Mouse (Mus musculus) MEL (cell line): ENCODE measurements around the gene Pla2g7.

ENCODE experiments used
- CTCF ChIP-seq, 3 experiments: IDR thresholded peaks in 2 of 3; conservative IDR thresholded peaks in 1 of 3; 2 replicates each; pipeline ENCODE4 v1.5.1; 2011 to 2012; ENCODE audit warnings: low read length in 3 of 3, low read depth in 2 of 3, mild to moderate bottlenecking in 2 of 3, improper control_type of control experiment in 1 of 3, inconsistent platforms in 1 of 3, mixed read lengths in 1 of 3, moderate library complexity in 1 of 3; ENCODE audit not compliant: control insufficient read depth in 1 of 3, insufficient read depth in 1 of 3, poor library complexity in 1 of 3, severe bottlenecking in 1 of 3
- EP300 ChIP-seq, 2 experiments: IDR thresholded peaks; 2 replicates each; pipeline ENCODE4 v1.6.1; 2011; ENCODE audit warnings: improper control_type of control experiment in 2 of 2, low read length in 2 of 2, low read depth in 1 of 2, mild to moderate bottlenecking in 1 of 2
- GABPA ChIP-seq: IDR thresholded peaks from 2 replicates; pipeline ENCODE4 v1.6.1; 2012; ENCODE audit warnings: low read depth, mild to moderate bottlenecking, inconsistent platforms, low read length, improper control_type of control experiment, moderate library complexity
- GATA1 ChIP-seq: IDR thresholded peaks from 2 replicates; pipeline ENCODE4 v1.6.1; 2011; ENCODE audit warnings: low read depth, low read length, improper control_type of control experiment
- MAFK ChIP-seq: IDR thresholded peaks from 2 replicates; pipeline ENCODE4 v1.6.1; 2011; ENCODE audit warnings: low read depth, mild to moderate bottlenecking, low read length, improper control_type of control experiment, borderline replicate concordance
- MAX ChIP-seq: IDR thresholded peaks from 2 replicates; pipeline ENCODE4 v1.6.1; 2011; ENCODE audit warnings: low read length, improper control_type of control experiment
- POLR2A ChIP-seq, 2 experiments: IDR thresholded peaks; 2 replicates each; pipeline ENCODE4 v1.6.1; 2011 to 2012; ENCODE audit warnings: low read length in 2 of 2, mild to moderate bottlenecking in 2 of 2, control low read depth in 1 of 2, improper control_type of control experiment in 1 of 2, low read depth in 1 of 2, moderate library complexity in 1 of 2; ENCODE audit not compliant: control insufficient read depth in 1 of 2, insufficient read depth in 1 of 2, poor library complexity in 1 of 2
- POLR2AphosphoS5 ChIP-seq: IDR thresholded peaks from 2 replicates; pipeline ENCODE4 v1.6.1; 2012; ENCODE audit warnings: low read depth, borderline replicate concordance, mild to moderate bottlenecking, inconsistent platforms, low read length, moderate library complexity, mixed read lengths
- SIN3A ChIP-seq: IDR thresholded peaks from 2 replicates; pipeline ENCODE4 v1.6.1; 2012; ENCODE audit warnings: low read length, improper control_type of control experiment, inconsistent platforms
- UBTF ChIP-seq: IDR thresholded peaks from 2 replicates; pipeline ENCODE4 v1.6.1; 2012; ENCODE audit warnings: low read depth, mild to moderate bottlenecking, inconsistent platforms, low read length, improper control_type of control experiment, moderate library complexity, borderline replicate concordance; ENCODE audit not compliant: insufficient read depth
- USF2 ChIP-seq, 2 experiments: IDR thresholded peaks; 2 replicates each; pipeline ENCODE4 v1.6.1; 2011 to 2012; ENCODE audit warnings: improper control_type of control experiment in 2 of 2, low read length in 2 of 2, borderline replicate concordance in 1 of 2, inconsistent platforms in 1 of 2, low read depth in 1 of 2, mild to moderate bottlenecking in 1 of 2; ENCODE audit not compliant: insufficient read depth in 1 of 2
- ZC3H11A ChIP-seq: IDR thresholded peaks from 2 replicates; pipeline ENCODE4 v1.6.1; 2012; ENCODE audit warnings: low read depth, mild to moderate bottlenecking, inconsistent platforms, low read length, improper control_type of control experiment
- ZKSCAN1 ChIP-seq: IDR thresholded peaks from 2 replicates; pipeline ENCODE4 v1.6.1; 2012; ENCODE audit warnings: low read depth, mild to moderate bottlenecking, inconsistent platforms, low read length, improper control_type of control experiment, moderate library complexity
- ZMIZ1 ChIP-seq: IDR thresholded peaks from 2 replicates; pipeline ENCODE4 v1.6.1; 2012; ENCODE audit warnings: low read depth, mild to moderate bottlenecking, inconsistent platforms, low read length, improper control_type of control experiment, moderate library complexity

- TF ChIP-seq GATA1, result no peak
- TF ChIP-seq POLR2AphosphoS5, result no peak
- no peak for TF ChIP-seq USF2 (IDR thresholded peaks at IDR 0.05; ENCODE audit: borderline replicate concordance in 1 of 2, insufficient read depth in 1 of 2, low read depth in 1 of 2, low read length in 2 of 2)
- no peak for TF ChIP-seq CTCF (IDR thresholded peaks at IDR 0.05 in 2 of 3, conservative IDR thresholded peaks at IDR 0.05 in 1 of 3; ENCODE audit: control insufficient read depth in 1 of 3, insufficient read depth in 1 of 3, low read depth in 2 of 3, low read length in 3 of 3, poor library complexity in 1 of 3, severe bottlenecking in 1 of 3)
- TF ChIP-seq EP300 (IDR thresholded peaks at IDR 0.05; ENCODE audit: low read depth in 1 of 2, low read length in 2 of 2), result no peak
- TF ChIP-seq MAX, result no peak
- no peak for TF ChIP-seq UBTF
- TF ChIP-seq ZMIZ1, result no peak
- TF ChIP-seq ZC3H11A, result no peak
- TF ChIP-seq SIN3A, result no peak
- no peak for TF ChIP-seq POLR2A (IDR thresholded peaks at IDR 0.05; ENCODE audit: control insufficient read depth in 1 of 2, insufficient read depth in 1 of 2, low read depth in 1 of 2, low read length in 2 of 2, poor library complexity in 1 of 2)
- TF ChIP-seq ZKSCAN1, result no peak
- no peak for TF ChIP-seq GABPA
- TF ChIP-seq MAFK, result no peak
Observed at GRCm38 (mm10) chr17:43573624-43574073, 5.8 kb downstream of the Pla2g7 start.
